Mouse (Mus musculus): ENCODE measurements around the gene Ubac1. TPM values are rescaled to one million over a fixed set of nuclear protein-coding genes. Genes with fewer than 3 reads are reported as not detected.

Ubac1 gene
- polyA plus RNA-seq, 1 experiment = 95.7 TPM

DNA sequence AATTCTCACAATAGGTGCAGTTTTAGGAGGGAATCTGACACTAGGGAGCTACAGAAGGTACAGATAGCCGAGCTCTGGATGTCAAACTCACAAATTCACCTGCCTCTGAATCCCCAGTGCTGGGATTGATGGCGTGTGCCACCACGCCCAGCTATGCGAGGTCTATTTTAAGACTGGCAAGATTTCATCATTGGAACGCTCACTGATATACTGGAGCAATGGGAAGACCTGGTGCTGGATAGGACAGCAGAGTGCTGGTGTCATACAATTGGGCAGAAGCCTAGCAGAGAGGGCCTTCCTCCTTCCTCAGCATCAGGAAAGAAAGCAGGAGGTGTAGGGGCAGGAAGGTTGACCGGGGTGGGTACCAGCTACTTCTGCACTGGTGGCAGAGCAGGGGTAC is 33.7 kb downstream of the Ubac1 start:
- DNase-seq (ENCODE audit: low read depth) = no peak
- no peak for TF ChIP-seq CTCF (IDR thresholded peaks at IDR 0.05; ENCODE audit: borderline replicate concordance, extremely low read depth, insufficient read depth, insufficient read length)
- TF ChIP-seq POLR2A (IDR thresholded peaks at IDR 0.05; ENCODE audit: borderline replicate concordance, extremely low read depth, insufficient read depth, insufficient read length, poor library complexity, severe bottlenecking) = no peak

- TF ChIP-seq POLR2A (IDR thresholded peaks at IDR 0.05; ENCODE audit: borderline replicate concordance, extremely low read depth, insufficient read depth, insufficient read length, poor library complexity, severe bottlenecking) (no peak), CTCF (IDR thresholded peaks at IDR 0.05; ENCODE audit: borderline replicate concordance, extremely low read depth, insufficient read depth, insufficient read length) (no peak)
- no peak for DNase-seq (ENCODE audit: low read depth)
These were observed 34.9 kb downstream of the Ubac1 start for GRCm38 (mm10) chr2:25986601-25987000.

DNA sequence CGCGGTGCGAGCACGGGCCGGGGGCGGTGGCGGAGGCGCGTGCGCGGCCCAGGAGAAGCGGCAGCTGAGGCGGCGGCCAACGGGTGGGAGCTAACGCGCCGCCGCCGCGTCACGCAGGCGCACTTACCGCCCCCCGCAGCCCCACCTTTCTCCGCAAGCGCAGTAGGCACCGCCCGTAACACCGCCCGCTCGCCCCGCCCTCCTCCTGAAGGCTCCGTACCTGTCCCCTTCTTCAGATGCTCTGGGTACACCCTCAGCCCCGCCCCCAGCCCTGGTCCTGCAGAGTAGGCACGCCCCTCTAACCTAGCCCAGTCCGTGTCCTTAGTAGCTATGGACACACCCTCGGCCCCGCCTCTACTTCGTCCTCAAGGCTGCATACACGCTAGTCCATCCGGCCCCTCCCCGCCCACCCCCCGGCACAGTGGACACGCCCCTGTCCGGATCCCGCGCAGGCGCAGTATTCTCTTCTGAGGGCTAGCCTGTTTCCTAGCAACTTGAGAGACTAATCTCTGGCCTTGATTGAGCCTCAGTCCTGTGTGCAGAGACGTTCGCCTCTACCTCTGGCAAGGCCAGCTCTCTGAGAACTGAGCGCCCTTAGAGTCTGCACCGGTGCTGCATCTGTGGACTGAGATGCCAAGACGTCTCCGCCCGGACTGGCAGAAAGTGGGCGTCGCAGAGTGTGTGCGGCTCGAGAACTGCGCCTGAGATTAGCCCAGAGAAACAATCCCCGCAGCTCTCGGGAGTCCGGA is 38.2 kb downstream of the Ubac1 start, which contains the start of gene Camsap1:
Gene Camsap1, minus strand, starts transcription at position 124 of the 749 bp plus-strand sequence.
- TF ChIP-seq POLR2A (IDR thresholded peaks at IDR 0.05; ENCODE audit: borderline replicate concordance, extremely low read depth, insufficient read depth, insufficient read length, poor library complexity, severe bottlenecking) = peak; percentile 77
- TF ChIP-seq CTCF (IDR thresholded peaks at IDR 0.05; ENCODE audit: borderline replicate concordance, extremely low read depth, insufficient read depth, insufficient read length) = no peak

DNA sequence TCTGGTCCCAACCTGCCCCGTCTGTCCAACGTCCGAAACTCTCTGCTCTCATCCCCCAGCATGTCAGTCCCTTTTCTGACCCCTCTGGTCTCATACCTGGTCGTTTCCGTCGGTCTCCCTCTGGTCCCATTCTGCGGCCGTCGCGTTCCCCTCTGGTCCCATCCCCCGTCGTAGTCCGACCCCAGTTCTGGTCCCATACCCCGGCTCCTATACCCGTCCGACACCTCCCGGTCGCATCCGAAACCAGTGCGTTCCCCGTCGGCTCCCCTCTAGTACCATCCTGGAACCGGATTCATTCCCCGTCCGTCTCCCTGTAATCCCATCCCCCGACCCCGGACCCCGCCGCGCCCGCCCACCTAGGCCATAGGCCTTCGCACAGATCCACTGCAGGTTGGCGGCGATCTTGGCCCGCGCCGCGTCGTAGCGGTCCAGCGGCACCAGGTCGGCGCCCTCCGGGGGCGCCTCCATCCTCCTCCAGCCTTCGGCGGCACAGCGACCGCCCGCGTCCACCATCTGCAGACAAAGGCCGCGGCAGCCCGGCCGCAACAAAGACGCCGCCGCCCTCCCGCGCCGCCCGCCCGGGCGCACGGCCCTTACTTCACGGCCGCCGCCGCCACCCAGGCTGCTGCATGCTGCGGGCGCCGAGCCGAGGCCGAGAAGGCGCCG is 39.0 kb downstream of the Ubac1 start:
- DNase-seq (ENCODE audit: low read depth) = no peak
- TF ChIP-seq POLR2A (IDR thresholded peaks at IDR 0.05; ENCODE audit: borderline replicate concordance, extremely low read depth, insufficient read depth, insufficient read length, poor library complexity, severe bottlenecking) = no peak
- TF ChIP-seq CTCF (IDR thresholded peaks at IDR 0.05; ENCODE audit: borderline replicate concordance, extremely low read depth, insufficient read depth, insufficient read length) = no peak

More for the DNA sequence above, 38.2 kb downstream of the Ubac1 start, which contains the start of gene Camsap1:
- DNase-seq (ENCODE audit: low read depth) = peak; percentile 100

DNA sequence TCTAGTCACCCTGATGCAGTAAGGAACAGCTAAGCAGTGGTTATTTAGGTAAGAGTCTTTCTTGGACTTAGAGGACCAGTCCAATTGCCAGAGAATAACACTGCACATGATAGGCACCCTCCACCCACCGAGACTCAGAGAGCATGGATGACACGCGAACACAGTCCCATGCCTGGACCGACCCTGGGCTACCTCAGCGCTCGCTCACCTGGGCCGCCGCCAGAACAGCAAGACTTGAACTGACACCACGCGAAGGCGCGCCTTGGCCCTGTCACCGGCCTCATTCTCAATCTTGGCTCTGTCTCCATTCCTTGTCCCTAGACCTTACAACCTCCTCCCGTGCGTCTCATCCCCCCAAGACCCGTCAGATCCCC is 39.5 kb downstream of the Ubac1 start:
- TF ChIP-seq POLR2A (IDR thresholded peaks at IDR 0.05; ENCODE audit: borderline replicate concordance, extremely low read depth, insufficient read depth, insufficient read length, poor library complexity, severe bottlenecking) = no peak
- no peak for TF ChIP-seq CTCF (IDR thresholded peaks at IDR 0.05; ENCODE audit: borderline replicate concordance, extremely low read depth, insufficient read depth, insufficient read length)
- DNase-seq (ENCODE audit: low read depth) = peak; percentile 54

GRCm38 (mm10) chr2:25978997-25979396 is 42.5 kb downstream of the Ubac1 start:
- TF ChIP-seq CTCF (IDR thresholded peaks at IDR 0.05; ENCODE audit: borderline replicate concordance, extremely low read depth, insufficient read depth, insufficient read length) (no peak), POLR2A (IDR thresholded peaks at IDR 0.05; ENCODE audit: borderline replicate concordance, extremely low read depth, insufficient read depth, insufficient read length, poor library complexity, severe bottlenecking) (no peak)
- DNase-seq (ENCODE audit: low read depth) = no peak

DNA sequence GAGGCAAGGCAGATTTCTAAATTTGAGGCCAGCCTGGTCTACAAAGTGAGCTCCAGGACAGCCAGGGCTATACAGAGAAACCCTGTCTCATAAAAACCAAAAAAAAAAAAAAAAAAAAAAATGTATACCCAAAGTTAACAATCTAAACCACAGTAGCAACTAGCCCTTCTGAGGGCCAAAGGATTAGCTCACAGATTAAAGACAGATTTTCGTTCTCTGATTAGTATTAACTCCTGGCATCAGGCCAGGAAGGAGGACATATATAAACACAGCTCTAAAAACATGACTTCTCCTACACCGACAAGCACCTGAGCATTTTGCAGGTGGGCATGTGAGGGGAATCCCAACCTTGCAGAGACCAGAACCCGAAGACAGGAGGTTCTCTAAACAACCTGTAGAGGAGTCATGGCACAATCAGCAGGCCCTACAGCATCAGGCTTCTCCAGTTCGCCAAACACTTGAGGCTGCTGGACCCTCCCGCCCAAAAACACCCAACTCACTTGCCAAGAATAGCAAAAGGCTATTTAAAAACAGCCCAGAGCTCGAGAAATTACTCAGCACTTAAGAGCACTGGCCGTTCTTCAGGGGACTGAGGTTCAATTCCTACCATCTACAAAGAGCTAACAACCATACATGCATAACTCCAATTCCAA is 43.8 kb downstream of the Ubac1 start:
- TF ChIP-seq POLR2A (IDR thresholded peaks at IDR 0.05; ENCODE audit: borderline replicate concordance, extremely low read depth, insufficient read depth, insufficient read length, poor library complexity, severe bottlenecking) (no peak), CTCF (IDR thresholded peaks at IDR 0.05; ENCODE audit: borderline replicate concordance, extremely low read depth, insufficient read depth, insufficient read length) (no peak)
- DNase-seq (ENCODE audit: low read depth) = no peak

DNA sequence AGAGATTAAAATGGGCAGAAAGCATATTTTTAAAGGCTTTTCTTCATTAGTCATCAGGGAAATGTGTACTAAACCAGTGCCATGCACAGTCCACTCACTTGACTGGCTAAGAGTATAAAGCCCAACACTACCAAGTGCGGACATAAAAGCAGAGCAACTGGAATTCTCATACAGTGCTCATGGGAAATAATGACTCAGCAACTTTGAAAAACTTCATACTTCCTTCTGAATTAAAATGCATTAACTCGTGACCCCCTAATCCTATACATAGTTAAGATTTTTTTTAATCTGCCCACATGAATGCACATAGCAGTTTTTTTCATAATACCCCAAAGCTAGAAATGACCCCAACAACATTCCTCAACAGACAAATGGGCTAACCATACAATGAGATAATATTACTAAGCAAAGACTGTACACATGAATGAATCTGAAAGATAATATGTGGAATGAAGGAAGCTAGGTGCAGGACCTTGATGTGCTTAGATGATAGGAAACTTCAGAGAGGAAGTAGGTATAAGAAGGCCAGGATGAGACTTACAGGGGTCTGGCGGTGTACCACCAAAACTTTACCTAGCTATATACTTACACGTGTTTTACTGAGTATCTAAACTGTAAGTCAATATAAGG is 46.3 kb downstream of the Ubac1 start:
- DNase-seq (ENCODE audit: low read depth) = no peak

GRCm38 (mm10) chr2:25970426-25970825 is 51.1 kb downstream of the Ubac1 start:
- no peak for DNase-seq (ENCODE audit: low read depth)
- TF ChIP-seq POLR2A (IDR thresholded peaks at IDR 0.05; ENCODE audit: borderline replicate concordance, extremely low read depth, insufficient read depth, insufficient read length, poor library complexity, severe bottlenecking) (no peak), CTCF (IDR thresholded peaks at IDR 0.05; ENCODE audit: borderline replicate concordance, extremely low read depth, insufficient read depth, insufficient read length) (no peak)

More for the DNA sequence above, 46.3 kb downstream of the Ubac1 start:
- TF ChIP-seq POLR2A (IDR thresholded peaks at IDR 0.05; ENCODE audit: borderline replicate concordance, extremely low read depth, insufficient read depth, insufficient read length, poor library complexity, severe bottlenecking) (no peak), CTCF (IDR thresholded peaks at IDR 0.05; ENCODE audit: borderline replicate concordance, extremely low read depth, insufficient read depth, insufficient read length) (no peak)

DNA sequence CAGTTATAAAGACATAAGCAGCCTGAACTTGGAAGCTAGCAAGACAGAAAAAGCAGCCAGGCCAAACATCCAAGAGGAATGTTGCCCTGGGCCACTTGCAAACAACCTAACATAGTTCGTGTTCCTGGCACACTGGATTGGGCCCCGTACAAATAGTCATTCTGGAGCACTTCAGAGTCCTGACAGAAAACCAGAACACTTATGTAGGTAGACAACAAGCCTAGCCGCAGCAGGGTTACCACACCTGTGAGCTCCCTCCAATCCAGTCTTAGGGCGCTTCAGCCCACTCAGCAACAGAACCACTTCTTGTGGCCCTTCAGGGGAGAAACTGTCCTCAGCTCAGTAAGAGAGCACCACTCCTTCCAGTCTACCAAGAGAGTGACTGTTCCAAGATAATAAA is 52.2 kb downstream of the Ubac1 start:
- no peak for DNase-seq (ENCODE audit: low read depth)
- TF ChIP-seq CTCF (IDR thresholded peaks at IDR 0.05; ENCODE audit: borderline replicate concordance, extremely low read depth, insufficient read depth, insufficient read length) (no peak), POLR2A (IDR thresholded peaks at IDR 0.05; ENCODE audit: borderline replicate concordance, extremely low read depth, insufficient read depth, insufficient read length, poor library complexity, severe bottlenecking) (no peak)

DNA sequence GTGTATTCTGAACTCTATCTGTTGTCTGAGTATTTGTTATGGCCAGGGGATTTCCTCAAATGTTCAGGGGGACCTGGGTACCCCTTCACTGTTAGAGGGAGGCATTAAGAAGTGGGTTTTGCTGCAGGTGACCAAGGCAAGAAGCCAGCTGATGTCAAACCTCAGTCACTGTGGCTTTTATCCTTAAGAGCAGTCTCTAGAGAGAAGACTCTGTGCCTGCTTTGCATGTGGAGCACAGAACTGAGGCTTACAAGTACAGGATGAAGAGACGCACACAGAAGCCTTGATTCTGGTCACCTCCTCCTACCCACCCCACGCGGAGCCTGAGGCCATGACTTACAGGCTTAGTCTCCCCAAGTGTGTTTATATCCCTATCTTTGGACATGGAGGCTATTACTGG is 72.3 kb downstream of the Ubac1 start:
- DNase-seq (ENCODE audit: low read depth) = no peak
- TF ChIP-seq CTCF (IDR thresholded peaks at IDR 0.05; ENCODE audit: borderline replicate concordance, extremely low read depth, insufficient read depth, insufficient read length) = no peak
- TF ChIP-seq POLR2A (IDR thresholded peaks at IDR 0.05; ENCODE audit: borderline replicate concordance, extremely low read depth, insufficient read depth, insufficient read length, poor library complexity, severe bottlenecking) = no peak

Other genes with a start within 250 kb of the Ubac1 start
- not detected in 2 replicates for gene Lcn11, start 244.7 kb downstream of the Ubac1 start, polyA plus RNA-seq (2012; rRNA removed)
- not detected in 2 replicates for gene Gm13539, start 239.5 kb downstream of the Ubac1 start, polyA plus RNA-seq (2012; rRNA removed)
- gene Glt6d1, start 205.9 kb downstream of the Ubac1 start, polyA plus RNA-seq (2012; rRNA removed) = not detected in 2 replicates
- not detected in 2 replicates for gene Lcn9, start 198.6 kb downstream of the Ubac1 start, polyA plus RNA-seq (2012; rRNA removed)
- gene Sohlh1, start 174.5 kb downstream of the Ubac1 start, polyA plus RNA-seq (2012; rRNA removed) = not detected in 2 replicates
- 52.1 and 60.1 TPM in 2 replicates for gene Kcnt1, start 158.0 kb downstream of the Ubac1 start, polyA plus RNA-seq (2012; rRNA removed)
- 32.6 and 71.2 TPM in 2 replicates for gene Camsap1, start 38.5 kb downstream of the Ubac1 start, polyA plus RNA-seq (2012; rRNA removed)
- gene Nacc2, start 101.5 kb upstream of the Ubac1 start, polyA plus RNA-seq (2012; rRNA removed) = 12.0 and 14.8 TPM in 2 replicates
- 1.6 and 3.3 TPM in 2 replicates for gene Lhx3, start 186.5 kb upstream of the Ubac1 start, polyA plus RNA-seq (2012; rRNA removed)
- gene Qsox2, start 215.8 kb upstream of the Ubac1 start, polyA plus RNA-seq (2012; rRNA removed) = 19.1 and 20.1 TPM in 2 replicates

Data from brain, embryonic 14.5 days (tissue).